Mouse (Mus musculus) left cerebral cortex, postnatal 10 days (tissue): ENCODE results near the gene Capn1. TPM values are rescaled to one million over a fixed set of nuclear protein-coding genes. Genes with fewer than 3 reads are reported as not detected.

Experiments
- DNase-seq, 2 experiments: peaks; one replicate each; pipeline ENCODE4 v3.0.0; 2021 to 2022; ENCODE audit warnings: low spot score in 2 of 2, mixed read lengths in 1 of 2; ENCODE audit errors: extremely low spot score in 1 of 2
- intact Hi-C: fragments of 180-260 bp; cut with DNase I; formaldehyde crosslinking; loops from one replicate; pipeline ENCODE4 v1.15.1; 2025
- total RNA-seq, 2 experiments: library from RNA; stranded (reverse); gene quantifications; 2 replicates each; pipeline ENCODE4 v1.2.3; 2021

The Capn1 gene
- total RNA-seq, 2 experiments from 2014 or later, result 18.2 to 19.3 TPM

- DNase-seq, result no peak
- intact Hi-C loops, result no loop called here
These were observed 6.6 kb downstream of the Capn1 start for GRCm38 (mm10) chr19:6009137-6009536.

GRCm38 (mm10) chr19:6007013-6007412, 8.7 kb downstream of the Capn1 start:
- DNase-seq, result no peak
- intact Hi-C loops, result no loop called here

- intact Hi-C loops, result no loop called here
These were observed 10.2 kb downstream of the Capn1 start for GRCm38 (mm10) chr19:6005541-6005940.

GRCm38 (mm10) chr19:5999969-6000368, 15.7 kb downstream of the Capn1 start:
- DNase-seq, result no peak
- intact Hi-C loops, result no loop called here

More at GRCm38 (mm10) chr19:6005541-6005940, 10.2 kb downstream of the Capn1 start:
- no peak for DNase-seq

- intact Hi-C loops, result no loop called here
- no peak for DNase-seq
These were observed 17.5 kb downstream of the Capn1 start for GRCm38 (mm10) chr19:5998180-5998579.

- DNase-seq, result no peak
- intact Hi-C loops, result no loop called here
These were observed 21.0 kb downstream of the Capn1 start for GRCm38 (mm10) chr19:5994711-5995110.

GRCm38 (mm10) chr19:5992012-5992411, 23.7 kb downstream of the Capn1 start:
- no peak for DNase-seq
- intact Hi-C loops, result no loop called here

- DNase-seq, result no peak
- intact Hi-C loops, result no loop called here
These were observed 24.2 kb downstream of the Capn1 start for GRCm38 (mm10) chr19:5991467-5991866.

GRCm38 (mm10) chr19:5990921-5991320, 24.8 kb downstream of the Capn1 start:
- intact Hi-C loops, result no loop called here
- DNase-seq, result no peak

GRCm38 (mm10) chr19:5990033-5990432, 25.7 kb downstream of the Capn1 start:
- intact Hi-C loops, result no loop called here

GRCm38 (mm10) chr19:5989585-5989984, 26.1 kb downstream of the Capn1 start:
- intact Hi-C loops, result no loop called here
- no peak for DNase-seq

More at GRCm38 (mm10) chr19:5990033-5990432, 25.7 kb downstream of the Capn1 start:
- DNase-seq, result no peak

- peak; percentile 38 to 83 for DNase-seq
- intact Hi-C loops, result no loop called here
These were observed 26.8 kb downstream of the Capn1 start for GRCm38 (mm10) chr19:5988815-5989452.

GRCm38 (mm10) chr19:5988027-5988814, 27.5 kb downstream of the Capn1 start:
- DNase-seq, result no peak
- intact Hi-C loops, result no loop called here

GRCm38 (mm10) chr19:5986043-5986442, 29.7 kb downstream of the Capn1 start, which contains the start of gene Slc22a20:
TSS of gene Slc22a20 (minus strand) at chr19:5986143.
- DNase-seq, result no peak
- intact Hi-C loops, result no loop called here

- DNase-seq, result no peak
- intact Hi-C loops, result no loop called here
These were observed 35.2 kb downstream of the Capn1 start for GRCm38 (mm10) chr19:5980477-5980876.

GRCm38 (mm10) chr19:5977717-5978116, 38.0 kb downstream of the Capn1 start:
- DNase-seq, result no peak
- intact Hi-C loops, result no loop called here

- peak in 1 of 2 experiments; percentile 73 for DNase-seq
- intact Hi-C loops, result no loop called here
These were observed 40.0 kb downstream of the Capn1 start for GRCm38 (mm10) chr19:5975676-5976075.

- intact Hi-C loops, result no loop called here
- no peak for DNase-seq
These were observed 40.6 kb downstream of the Capn1 start for GRCm38 (mm10) chr19:5975112-5975511.

GRCm38 (mm10) chr19:5967664-5968063, 48.0 kb downstream of the Capn1 start:
- intact Hi-C loops, result no loop called here
- no peak for DNase-seq

GRCm38 (mm10) chr19:5966786-5967185, 48.9 kb downstream of the Capn1 start:
- no peak for DNase-seq
- intact Hi-C loops, result no loop called here
